Mouse (Mus musculus) embryonic fibroblast, embryonic 13.5 days (primary cell): ENCODE results near the gene 2510009E07Rik. TPM values are rescaled to one million over a fixed set of nuclear protein-coding genes. Genes with fewer than 3 reads are reported as not detected.

Source experiments
- H3K27ac ChIP-seq: 2 replicates; pipeline ENCODE4 v1.5.1; 2012; ENCODE audit warnings: low read length, control low read depth, inconsistent platforms; ENCODE audit not compliant: insufficient read depth
- H3K4me1 ChIP-seq: 2 replicates; pipeline ENCODE4 v1.6.1; 2011; ENCODE audit warnings: low read length; ENCODE audit not compliant: control insufficient read depth, insufficient read depth
- H3K4me3 ChIP-seq: 2 replicates; pipeline ENCODE4 v1.5.1; 2011; ENCODE audit warnings: mild to moderate bottlenecking, control low read depth, low read length; ENCODE audit not compliant: insufficient read depth
- CTCF ChIP-seq: IDR thresholded peaks from 2 replicates; pipeline ENCODE4 v1.5.1; 2011; ENCODE audit warnings: mild to moderate bottlenecking, control low read depth, low read length, moderate library complexity, borderline replicate concordance; ENCODE audit not compliant: insufficient read depth
- POLR2A ChIP-seq: IDR thresholded peaks from 2 replicates; pipeline ENCODE4 v1.6.1; 2011; ENCODE audit warnings: low read depth, mild to moderate bottlenecking, control low read depth, low read length, moderate library complexity
- polyA plus RNA-seq: library from polyadenylated mRNA; stranded (reverse); fragments of >200 nt; gene quantifications from 2 replicates; pipeline ENCODE4 v1.2.4, GENCODE M21; 2011; ENCODE audit warnings: low read depth; ENCODE audit not compliant: missing spikeins, insufficient read length

The 2510009E07Rik gene
- polyA plus RNA-seq, 1 experiment, result 25.3 TPM

DNA sequence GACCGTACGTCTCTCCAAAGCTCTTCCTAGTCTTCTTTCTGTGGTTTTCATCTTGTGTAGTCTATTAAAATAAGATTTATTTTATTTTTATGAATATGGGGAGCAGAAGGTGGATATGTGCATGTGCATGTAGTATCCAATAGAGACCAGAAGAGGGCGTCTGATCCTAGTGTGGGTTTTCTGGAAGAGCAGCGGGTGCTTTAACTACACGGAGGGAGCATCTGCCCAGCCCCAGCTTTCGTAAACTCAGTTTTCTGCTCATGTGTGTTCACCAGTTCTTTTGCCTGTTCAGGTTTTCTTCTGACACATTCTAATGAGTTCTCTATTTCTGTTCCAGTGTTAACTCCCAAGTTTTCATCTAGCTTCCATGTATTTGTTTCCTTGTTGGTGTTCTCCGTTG is 78.7 kb downstream of the 2510009E07Rik start:
- Histone ChIP-seq H3K4me1 (no peaks in the 10 kb centered on the region), H3K4me3 (no peak overlapping the region), H3K27ac (no peak overlapping the region)
- TF ChIP-seq POLR2A (no peak), CTCF (no peak)

DNA sequence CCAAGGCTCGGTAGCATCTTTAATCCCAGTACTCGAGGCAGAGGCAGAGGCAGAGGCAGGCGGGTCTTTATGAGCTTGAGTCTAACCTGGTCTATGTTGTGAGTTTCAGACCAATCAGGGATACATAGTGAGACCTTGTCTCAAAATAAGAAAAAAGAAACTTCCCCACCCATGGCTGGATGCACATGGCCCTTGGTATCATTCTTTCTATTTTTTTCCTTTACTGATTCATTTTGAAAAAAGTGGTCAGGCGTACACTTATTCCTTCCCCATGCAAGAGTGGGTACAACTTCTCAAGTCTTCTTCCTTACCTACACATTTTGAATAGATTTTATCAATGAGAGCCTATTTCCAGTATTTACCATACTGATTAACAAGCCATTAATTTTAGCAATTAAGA is 84.0 kb downstream of the 2510009E07Rik start:
- H3K4me1 ChIP-seq, result no peaks in the 10 kb centered on the region
- H3K27ac ChIP-seq, result no peak overlapping the region
- no peak for TF ChIP-seq CTCF
- no peak for TF ChIP-seq POLR2A
- no peak overlapping the region for H3K4me3 ChIP-seq

DNA sequence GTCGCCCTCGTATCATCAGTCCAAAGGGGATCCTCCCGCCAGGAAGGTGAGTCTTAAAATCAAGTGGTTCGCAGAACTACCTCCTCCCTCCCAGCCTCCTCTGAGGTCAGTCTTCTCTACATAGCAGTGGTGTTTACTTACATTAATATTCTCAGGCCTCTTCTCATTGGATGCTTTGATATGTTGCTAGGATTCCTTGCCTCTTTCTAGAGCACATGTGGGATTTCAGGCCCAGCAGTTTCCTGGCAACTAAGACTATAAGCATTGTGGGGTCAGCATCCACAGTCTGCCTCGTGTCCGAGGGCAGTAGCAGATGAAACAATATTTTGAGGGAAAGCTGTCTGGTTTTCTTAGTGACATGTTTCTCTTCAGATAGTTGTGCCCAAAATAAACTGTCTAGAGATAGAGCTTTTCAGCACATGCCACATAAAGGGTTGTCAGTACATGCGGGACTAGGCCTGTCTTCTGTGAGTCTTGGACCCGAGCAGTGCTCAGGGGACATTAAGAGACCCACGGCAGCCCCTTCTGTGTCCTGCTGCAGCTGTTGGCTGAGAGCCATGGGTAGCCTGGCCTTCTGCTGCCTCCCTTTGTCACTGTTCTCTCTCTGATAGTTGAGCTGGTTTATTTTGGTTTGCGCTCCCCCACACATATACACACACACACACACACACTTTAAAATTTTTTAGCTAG is 86.1 kb downstream of the 2510009E07Rik start:
- no peaks in the 10 kb centered on the region for H3K4me1 ChIP-seq

DNA sequence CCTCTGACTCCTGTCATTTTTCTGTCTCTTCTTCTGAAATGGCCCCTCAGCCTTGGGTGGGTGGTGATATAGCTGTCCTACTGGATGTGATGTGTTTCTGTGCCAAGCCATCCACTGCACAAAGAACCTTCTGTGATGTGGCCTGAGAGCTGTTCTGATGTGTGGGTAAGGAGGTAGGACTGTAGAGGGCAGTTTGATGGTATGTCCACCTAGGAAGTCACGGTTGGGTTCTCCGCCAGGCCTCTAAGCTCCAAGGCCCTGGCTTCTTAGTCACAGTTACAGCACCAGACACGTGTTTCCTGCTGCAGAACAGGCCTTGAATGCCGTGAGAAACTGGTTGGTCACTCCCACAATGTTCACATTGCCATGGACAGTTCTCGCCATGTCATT is 86.8 kb downstream of the 2510009E07Rik start:
- no peak overlapping the region for H3K4me3 ChIP-seq
- no peak for TF ChIP-seq CTCF
- no peak for TF ChIP-seq POLR2A
- no peak overlapping the region for H3K27ac ChIP-seq
- no peaks in the 10 kb centered on the region for H3K4me1 ChIP-seq

More for the DNA sequence above, 86.1 kb downstream of the 2510009E07Rik start:
- Histone ChIP-seq H3K27ac (no peak overlapping the region), H3K4me3 (no peak overlapping the region)
- no peak for TF ChIP-seq CTCF
- TF ChIP-seq POLR2A, result no peak

DNA sequence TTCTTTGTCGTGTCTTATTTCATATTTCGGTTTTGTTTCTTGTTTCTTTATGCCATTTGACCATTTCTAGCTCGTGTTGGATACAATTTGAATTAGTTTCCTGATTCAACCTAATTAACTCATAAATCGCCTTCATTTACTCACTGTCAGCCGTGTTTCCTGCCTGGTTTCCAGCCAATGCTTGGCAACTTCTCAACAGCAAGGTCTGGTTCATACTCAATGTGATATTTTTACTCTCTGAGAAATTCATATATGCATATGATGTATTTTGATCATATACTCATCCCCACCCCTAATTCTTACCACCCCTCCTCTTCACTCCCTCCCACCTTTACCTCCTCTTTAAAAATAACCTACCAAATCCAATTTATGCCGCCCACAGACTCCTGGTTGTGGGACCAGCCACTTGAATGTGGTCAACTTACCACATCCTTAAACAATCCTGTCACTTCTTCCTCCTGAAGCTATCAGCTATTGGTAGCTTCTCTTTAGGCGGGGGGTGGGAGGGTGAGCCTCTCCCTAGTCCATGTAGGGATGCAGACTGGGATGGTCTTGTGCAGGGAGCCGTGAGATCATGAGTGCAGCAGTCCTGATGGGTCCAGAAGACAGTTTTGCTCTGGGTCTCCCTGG is 87.3 kb downstream of the 2510009E07Rik start:
- no peak overlapping the region for H3K27ac ChIP-seq
- no peak overlapping the region for H3K4me3 ChIP-seq
- no peaks in the 10 kb centered on the region for H3K4me1 ChIP-seq
- TF ChIP-seq POLR2A (no peak), CTCF (no peak)

DNA sequence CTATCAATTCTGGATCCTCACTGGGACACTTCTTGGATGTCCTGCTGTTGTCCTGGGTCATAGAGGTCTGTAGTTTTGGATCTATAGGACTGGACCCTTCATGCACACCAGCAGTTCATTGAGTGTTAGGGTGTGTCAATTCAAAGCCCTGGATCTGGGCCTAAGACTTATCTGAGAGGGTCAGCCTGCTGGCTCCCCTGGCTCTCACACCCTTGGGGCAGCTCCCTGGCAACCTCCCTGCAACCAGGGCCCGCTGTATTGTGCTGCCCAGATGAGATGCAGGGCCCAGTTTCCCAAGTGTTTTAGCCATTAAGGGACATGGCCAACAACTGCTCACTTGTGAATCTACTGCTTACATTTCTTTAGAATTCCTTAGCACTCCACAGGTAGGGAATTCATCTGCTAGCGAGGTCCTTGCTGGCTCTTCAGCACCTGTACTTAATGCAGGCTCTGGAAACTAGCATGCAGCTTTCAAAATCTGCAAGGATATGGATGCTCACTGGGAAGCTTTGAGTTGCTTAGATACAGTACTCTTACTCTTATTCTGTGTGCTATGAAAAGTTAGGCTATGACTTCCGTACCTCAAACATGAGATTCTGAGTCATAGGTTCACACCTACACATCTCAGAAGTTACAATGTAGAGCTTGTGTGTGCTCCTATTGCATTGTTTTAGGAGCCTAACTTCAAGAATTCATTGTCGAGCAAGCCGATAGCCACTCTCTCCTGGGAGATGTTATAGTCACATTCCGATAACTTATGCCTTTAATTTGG is 88.0 kb downstream of the 2510009E07Rik start:
- Histone ChIP-seq H3K4me1 (no peaks in the 10 kb centered on the region), H3K27ac (no peak overlapping the region), H3K4me3 (no peak overlapping the region)
- no peak for TF ChIP-seq CTCF
- TF ChIP-seq POLR2A, result no peak

DNA sequence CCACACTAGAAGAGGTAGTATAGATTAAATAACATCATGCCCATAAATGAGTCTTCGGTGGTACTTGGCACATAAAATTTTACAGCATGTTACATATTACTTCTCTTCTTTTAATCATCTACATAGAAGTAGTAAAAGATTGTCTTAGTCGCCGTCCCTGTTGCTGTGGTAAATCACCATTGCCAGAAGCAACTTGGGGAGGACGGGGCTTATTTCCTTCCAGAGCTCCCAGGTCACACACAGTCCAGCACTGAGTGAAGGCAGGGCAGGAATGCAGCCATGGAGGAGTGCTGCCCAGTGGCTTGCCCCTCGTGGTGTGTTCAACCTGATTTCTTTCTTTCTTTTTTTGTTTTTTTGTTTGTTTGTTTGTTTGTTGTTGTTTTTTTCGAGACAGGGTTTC is 90.1 kb downstream of the 2510009E07Rik start:
- TF ChIP-seq POLR2A (no peak), CTCF (no peak)
- Histone ChIP-seq H3K4me3 (no peak overlapping the region), H3K27ac (no peak overlapping the region), H3K4me1 (no peaks in the 10 kb centered on the region)

Other genes starting within 250 kb of the 2510009E07Rik start
- gene Ehhadh, start 93.1 kb upstream of the 2510009E07Rik start, polyA plus RNA-seq, result 2.9 and 3.4 TPM in 2 replicates
- gene Map3k13, start 99.7 kb upstream of the 2510009E07Rik start, polyA plus RNA-seq, result 0.92 and 0.97 TPM in 2 replicates